Mouse (Mus musculus): ENCODE measurements at regions not wholly inside any gene's neighbourhood (a gene's known extent, or its start where the extent isn't known, plus 50 kb on each side); places are given as distances from the start of the nearest gene placed in this dataset.

DNA sequence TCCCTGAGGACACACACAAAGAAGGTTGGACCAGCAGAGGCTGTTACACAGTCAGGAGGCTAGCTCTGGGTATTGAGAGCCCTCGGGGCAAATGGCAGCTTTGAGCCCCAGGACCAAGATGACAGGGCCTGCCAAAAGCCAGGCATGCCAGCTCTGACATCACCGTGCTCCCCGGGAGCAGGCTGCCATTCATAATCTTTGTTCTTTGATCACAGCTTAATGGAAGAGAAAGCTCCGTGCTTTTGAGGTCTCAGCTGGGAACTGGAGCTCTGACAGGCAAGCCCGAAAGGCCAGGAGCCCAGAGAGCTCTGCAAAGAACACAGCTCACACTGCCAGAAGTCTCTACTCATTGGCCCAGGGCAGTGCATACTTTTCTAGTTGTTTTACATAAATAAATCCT is 150.7 kb downstream of the Klhl25 start:
- ATAC-seq: peak; percentile 95
- H3K4me3 ChIP-seq: no peak overlapping the region
- 6% methylated on average over 5 of the region's 5 CpGs for WGBS
- H3K4me2 ChIP-seq: no peak overlapping the region; the same call in 1 of the 2 replicates
- no peaks in the 10 kb centered on the region for H3K27me3 ChIP-seq
- no peaks in the 10 kb centered on the region for H3K36me3 ChIP-seq (ENCODE audit: poor library complexity, severe bottlenecking)
- no peak overlapping the region; the same call in 1 of the 2 replicates for H3K9ac ChIP-seq
- peaks cover 14% of the 10 kb centered on the region for H3K4me1 ChIP-seq
- H3K9me3 ChIP-seq (replicated peaks): no peaks in the 10 kb centered on the region
- H3K27ac ChIP-seq: peak overlapping the region; percentile 66

DNA sequence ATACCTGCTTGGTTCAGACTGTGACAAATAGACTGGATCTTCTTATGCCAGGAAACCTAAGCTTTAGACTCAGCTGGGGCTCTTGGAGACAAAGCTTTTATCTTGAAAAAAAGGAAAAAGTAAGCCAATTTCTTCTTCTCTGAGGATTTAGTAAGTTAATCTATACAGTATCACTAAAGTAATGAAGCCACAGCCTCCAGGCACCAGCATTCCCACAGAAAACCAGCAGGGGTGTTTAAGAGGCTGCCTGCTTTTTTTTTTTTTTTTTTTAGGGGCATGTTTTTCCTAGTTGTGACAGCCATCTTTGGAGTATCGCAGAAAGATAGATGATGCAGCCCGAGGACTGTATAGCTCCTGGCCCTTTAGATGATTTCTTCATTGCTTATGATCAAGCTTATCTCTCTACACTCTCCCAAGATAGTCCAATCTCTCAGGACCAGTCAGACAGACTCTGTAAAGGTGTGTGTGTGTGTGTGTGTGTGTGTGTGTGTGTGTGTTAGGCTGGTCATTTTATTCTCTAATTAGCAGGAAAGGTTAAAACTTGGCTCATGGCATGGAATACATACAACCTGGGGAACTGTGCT is 151.3 kb downstream of the Klhl25 start:
- ATAC-seq: peak; percentile 62
- Histone ChIP-seq H3K27ac (peak overlapping the region; percentile 66), H3K36me3 (ENCODE audit: poor library complexity, severe bottlenecking) (no peaks in the 10 kb centered on the region), H3K4me3 (no peak overlapping the region), H3K27me3 (no peaks in the 10 kb centered on the region), H3K4me2 (no peak overlapping the region; the same call in 1 of the 2 replicates), H3K4me1 (peaks cover 14% of the 10 kb centered on the region), H3K9ac (no peak overlapping the region; the same call in 1 of the 2 replicates), H3K9me3 (replicated peaks) (no peaks in the 10 kb centered on the region)
- 53% methylated on average over 2 of the region's 2 CpGs for WGBS

DNA sequence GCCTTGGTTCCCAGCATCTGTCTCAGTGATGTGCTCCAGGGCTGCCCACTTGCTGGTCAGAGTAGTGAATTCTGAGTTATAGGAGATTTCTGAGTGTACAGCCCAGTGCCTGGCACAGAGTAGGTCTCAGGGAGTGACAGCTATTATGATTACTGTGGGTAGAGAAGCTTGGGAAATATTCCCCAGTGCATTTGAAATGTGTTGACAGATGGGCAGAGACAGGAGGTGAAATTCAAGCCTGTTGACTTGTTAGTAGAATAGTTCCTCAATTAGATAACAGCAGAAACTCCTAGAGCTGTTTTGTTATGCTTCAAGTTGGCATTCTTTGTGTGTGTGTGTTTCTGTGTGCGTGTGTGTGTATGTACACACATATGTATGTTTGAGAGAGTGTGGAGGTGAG is 152.9 kb downstream of the Klhl25 start:
- Histone ChIP-seq H3K27ac (no peak overlapping the region), H3K9me3 (replicated peaks) (no peaks in the 10 kb centered on the region), H3K4me3 (no peak overlapping the region), H3K4me2 (no peak overlapping the region), H3K9ac (no peak overlapping the region), H3K4me1 (peaks cover 14% of the 10 kb centered on the region), H3K27me3 (no peaks in the 10 kb centered on the region), H3K36me3 (ENCODE audit: poor library complexity, severe bottlenecking) (no peaks in the 10 kb centered on the region)
- WGBS: 94% methylated on average over 1 of the region's 1 CpGs
- no peak for ATAC-seq

DNA sequence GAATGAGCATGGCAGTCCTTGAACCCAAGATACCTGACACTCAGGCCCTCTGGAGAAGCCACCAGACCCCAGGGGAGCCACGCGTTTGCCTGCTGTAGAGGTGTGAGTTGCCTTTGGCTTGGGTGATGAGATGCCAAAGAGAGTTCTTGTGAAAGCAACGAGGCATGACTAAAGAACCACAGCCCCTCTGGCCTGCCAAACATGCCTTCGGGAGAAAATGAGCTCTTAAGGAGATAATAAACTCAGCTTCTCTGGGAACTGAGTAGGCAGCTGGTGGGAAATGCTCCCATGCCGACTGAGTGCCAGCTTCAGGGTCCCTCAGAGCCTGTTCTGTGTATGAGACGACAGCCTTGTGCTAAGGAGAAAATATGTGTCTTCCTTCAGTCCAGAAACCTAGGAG is 160.1 kb downstream of the Klhl25 start:
- H3K27ac ChIP-seq: no peak overlapping the region
- no peak for ATAC-seq
- no peaks in the 10 kb centered on the region; the same call in 1 of the 2 replicates for H3K9me3 ChIP-seq (replicated peaks)
- H3K4me1 ChIP-seq: no peaks in the 10 kb centered on the region
- 61% methylated on average over 6 of the region's 6 CpGs for WGBS
- H3K4me3 ChIP-seq: no peak overlapping the region
- H3K9ac ChIP-seq: no peak overlapping the region
- H3K36me3 ChIP-seq (ENCODE audit: poor library complexity, severe bottlenecking): no peaks in the 10 kb centered on the region
- H3K4me2 ChIP-seq: no peak overlapping the region
- no peaks in the 10 kb centered on the region for H3K27me3 ChIP-seq

DNA sequence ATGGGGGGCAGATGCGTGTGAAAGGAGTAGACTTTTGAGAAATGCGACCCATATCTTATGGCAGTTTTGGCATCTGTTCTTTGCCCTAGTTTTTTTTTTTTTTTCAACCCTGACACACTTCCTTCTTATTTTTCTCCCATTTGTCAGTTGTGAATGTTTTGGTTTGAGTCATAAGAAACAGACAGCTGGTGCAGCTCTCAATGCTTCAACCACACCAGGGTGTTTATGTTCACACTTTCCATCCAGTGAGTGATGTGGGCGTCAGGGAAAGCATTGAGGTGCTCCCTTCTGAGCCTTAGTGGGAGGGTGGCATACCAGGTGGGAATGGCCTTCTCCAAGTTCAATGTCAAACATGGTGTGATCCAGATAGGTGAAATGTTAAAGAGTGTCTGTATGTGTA is 181.9 kb upstream of the Agbl1 start:
- H3K27ac ChIP-seq: no peak overlapping the region
- H3K9me3 ChIP-seq (replicated peaks): no peaks in the 10 kb centered on the region
- no peak overlapping the region for H3K4me3 ChIP-seq
- no peak for ATAC-seq
- no peak overlapping the region for H3K9ac ChIP-seq
- H3K27me3 ChIP-seq: no peaks in the 10 kb centered on the region
- H3K4me2 ChIP-seq: no peak overlapping the region
- H3K36me3 ChIP-seq (ENCODE audit: poor library complexity, severe bottlenecking): no peaks in the 10 kb centered on the region
- WGBS: 82% methylated on average over 3 of the region's 3 CpGs
- H3K4me1 ChIP-seq: no peaks in the 10 kb centered on the region

DNA sequence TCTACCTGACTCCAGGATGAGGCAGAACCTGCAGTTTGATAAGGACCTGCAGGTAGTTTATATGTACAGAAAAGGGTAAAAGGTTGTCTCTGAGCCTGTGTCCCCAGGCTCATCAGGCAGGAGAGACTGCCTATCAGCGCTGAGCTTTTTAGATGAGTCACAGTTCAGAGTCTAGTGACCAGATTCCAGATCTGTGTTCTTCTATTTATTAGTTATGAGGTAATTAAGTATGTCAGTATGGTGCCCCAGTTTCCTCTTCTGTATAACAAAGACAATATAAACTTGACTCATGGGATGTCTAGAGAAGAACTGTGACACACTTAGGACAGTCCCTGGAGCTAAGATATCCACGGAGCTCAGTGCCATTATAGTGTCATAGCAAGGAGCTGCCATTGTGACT is 180.3 kb upstream of the Agbl1 start:
- no peak overlapping the region for H3K9ac ChIP-seq
- ATAC-seq: no peak
- no peak overlapping the region for H3K27ac ChIP-seq
- WGBS: 89% methylated on average over 2 of the region's 2 CpGs
- no peak overlapping the region for H3K4me3 ChIP-seq
- H3K4me1 ChIP-seq: no peaks in the 10 kb centered on the region
- no peaks in the 10 kb centered on the region for H3K9me3 ChIP-seq (replicated peaks)
- H3K36me3 ChIP-seq (ENCODE audit: poor library complexity, severe bottlenecking): no peaks in the 10 kb centered on the region
- H3K27me3 ChIP-seq: no peaks in the 10 kb centered on the region
- no peak overlapping the region for H3K4me2 ChIP-seq

DNA sequence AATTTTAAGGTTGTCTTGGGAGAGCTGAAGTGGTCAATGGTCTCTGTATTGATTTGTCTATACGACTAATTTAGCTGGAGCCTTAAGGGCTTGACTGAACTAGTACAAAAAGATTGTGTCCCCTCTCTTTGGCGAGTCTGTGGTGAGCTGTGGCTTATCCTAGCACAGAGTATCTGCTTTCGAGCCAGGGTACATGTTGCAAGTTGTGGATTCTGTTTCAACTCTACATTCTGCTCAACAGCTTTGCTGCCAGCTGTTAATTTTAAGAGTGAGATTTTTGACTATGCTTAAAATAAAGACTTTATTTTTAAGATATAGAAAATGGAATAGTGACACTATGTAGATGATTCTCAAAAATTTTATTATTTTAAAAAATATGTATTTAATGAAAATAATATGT is 175.8 kb upstream of the Agbl1 start:
- Histone ChIP-seq H3K27ac (no peak overlapping the region), H3K4me1 (no peaks in the 10 kb centered on the region), H3K9ac (no peak overlapping the region), H3K4me2 (no peak overlapping the region), H3K36me3 (ENCODE audit: poor library complexity, severe bottlenecking) (no peaks in the 10 kb centered on the region), H3K9me3 (replicated peaks) (no peaks in the 10 kb centered on the region), H3K4me3 (no peak overlapping the region), H3K27me3 (no peaks in the 10 kb centered on the region)
- WGBS: 61% methylated on average over 3 of the region's 3 CpGs
- ATAC-seq: no peak

DNA sequence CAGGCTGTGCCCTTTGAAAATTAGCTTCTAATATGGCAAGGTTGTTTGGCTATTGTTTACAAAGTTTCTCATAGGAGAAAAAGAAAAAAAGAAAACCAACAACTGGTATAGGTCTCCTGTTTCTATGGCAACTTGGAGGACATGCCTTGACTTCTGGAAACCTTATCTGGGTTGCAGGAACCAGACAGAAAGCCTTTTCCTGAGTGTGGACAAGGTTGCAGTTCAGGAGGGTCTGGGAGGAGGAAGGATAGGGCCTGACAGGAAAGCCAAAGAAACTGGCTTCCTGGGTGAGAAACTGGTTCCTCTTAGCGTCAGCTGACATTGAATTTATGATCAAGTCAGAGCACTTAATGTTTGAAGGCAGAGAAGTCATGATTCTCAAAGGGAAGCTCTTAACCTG is 130.5 kb upstream of the Agbl1 start:
- Histone ChIP-seq H3K9ac (no peak overlapping the region), H3K4me3 (no peak overlapping the region), H3K27ac (no peak overlapping the region), H3K27me3 (no peaks in the 10 kb centered on the region), H3K36me3 (ENCODE audit: poor library complexity, severe bottlenecking) (no peaks in the 10 kb centered on the region), H3K4me1 (no peaks in the 10 kb centered on the region), H3K4me2 (no peak overlapping the region), H3K9me3 (replicated peaks) (no peaks in the 10 kb centered on the region)
- no peak for ATAC-seq
- WGBS: 83% methylated on average over 1 of the region's 1 CpGs

DNA sequence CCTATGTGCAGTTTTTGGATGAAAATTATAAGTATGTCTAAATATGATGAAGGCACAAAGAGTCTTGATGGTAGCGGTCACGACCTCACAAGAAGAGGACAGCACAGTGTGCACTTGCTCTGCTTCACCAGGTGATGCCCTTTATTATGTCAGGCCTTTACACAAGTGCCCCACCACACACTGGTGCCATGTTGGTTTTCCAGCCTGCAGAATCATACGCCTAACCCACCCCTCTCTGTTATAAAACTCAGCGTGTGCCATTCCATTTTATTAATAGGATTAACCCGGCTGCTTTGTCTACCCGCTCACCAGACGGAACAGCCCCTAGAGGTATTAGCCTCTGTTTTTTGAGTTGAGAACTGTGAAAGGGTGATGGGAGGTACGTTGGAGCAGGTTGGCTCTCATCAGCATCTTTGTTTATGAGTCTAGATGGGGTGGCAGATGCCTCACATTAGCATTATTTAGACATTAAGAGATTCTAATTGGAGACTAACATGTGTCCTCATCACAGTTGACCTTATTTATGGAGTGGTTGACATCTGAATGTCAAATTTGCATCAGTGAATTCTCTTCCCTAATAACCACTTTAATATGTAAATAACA is 108.3 kb upstream of the Agbl1 start:
- Histone ChIP-seq H3K4me3 (no peak overlapping the region), H3K9ac (no peak overlapping the region), H3K4me1 (no peaks in the 10 kb centered on the region), H3K4me2 (no peak overlapping the region), H3K36me3 (ENCODE audit: poor library complexity, severe bottlenecking) (no peaks in the 10 kb centered on the region), H3K27me3 (no peaks in the 10 kb centered on the region), H3K9me3 (replicated peaks) (no peaks in the 10 kb centered on the region), H3K27ac (no peak overlapping the region)
- whole genome bisulfite sequencing: 45% methylated on average over 8 of the region's 8 CpGs
- ATAC-seq: peak; percentile 61

DNA sequence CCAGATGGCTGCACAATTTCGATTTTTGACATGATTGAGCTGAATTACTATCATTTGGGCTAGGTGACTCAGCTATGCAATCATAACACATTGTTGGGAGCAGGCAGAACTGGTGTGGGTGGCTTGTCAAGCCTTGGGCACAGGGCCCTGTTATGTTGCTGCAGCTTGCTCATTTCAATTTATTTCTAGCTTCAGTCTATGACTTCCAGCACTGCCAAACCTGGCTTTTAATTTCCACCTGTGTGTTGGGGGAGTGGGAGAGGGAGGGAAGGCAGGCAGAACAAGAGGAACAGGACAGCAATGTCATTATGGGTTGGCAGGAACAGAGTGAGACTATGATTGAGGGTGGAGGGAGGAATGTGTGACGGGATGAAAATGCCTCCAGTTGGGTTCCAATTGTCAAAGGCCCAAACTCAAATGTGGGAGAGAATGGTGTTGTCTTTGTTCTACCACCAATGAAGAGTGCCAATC is 102.0 kb upstream of the Agbl1 start:
- H3K27ac ChIP-seq: no peak overlapping the region
- no peak overlapping the region for H3K4me2 ChIP-seq
- H3K36me3 ChIP-seq (ENCODE audit: poor library complexity, severe bottlenecking): no peaks in the 10 kb centered on the region
- no peaks in the 10 kb centered on the region for H3K9me3 ChIP-seq (replicated peaks)
- H3K4me3 ChIP-seq: no peak overlapping the region
- no peak overlapping the region for H3K9ac ChIP-seq
- no peak for ATAC-seq
- no peaks in the 10 kb centered on the region for H3K27me3 ChIP-seq
- WGBS: 81% methylated on average over 2 of the region's 2 CpGs
- H3K4me1 ChIP-seq: no peaks in the 10 kb centered on the region

DNA sequence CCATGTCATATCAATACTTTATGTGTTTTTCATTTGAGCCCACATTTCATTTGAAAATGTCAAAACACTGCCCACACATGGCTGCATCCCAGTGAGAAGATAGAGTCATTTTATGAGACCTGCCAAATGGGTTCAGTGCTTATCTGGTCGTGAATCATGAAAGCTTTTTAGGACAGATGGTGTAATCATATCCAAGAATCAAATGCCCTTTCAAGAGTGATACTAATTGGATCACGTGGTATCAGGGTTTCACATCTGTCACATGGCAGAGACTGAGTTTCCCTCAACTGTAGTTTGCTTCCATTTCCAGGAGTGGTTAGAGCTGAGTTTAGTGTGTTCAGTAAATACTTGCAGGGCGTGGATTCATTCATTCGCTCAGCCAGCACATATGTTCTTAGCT is 87.2 kb upstream of the Agbl1 start:
- H3K9ac ChIP-seq: no peak overlapping the region
- H3K4me3 ChIP-seq: no peak overlapping the region
- H3K27ac ChIP-seq: no peak overlapping the region
- 78% methylated on average over 4 of the region's 4 CpGs for WGBS
- peak; percentile 59 for ATAC-seq
- no peaks in the 10 kb centered on the region for H3K27me3 ChIP-seq
- H3K4me2 ChIP-seq: no peak overlapping the region
- no peaks in the 10 kb centered on the region for H3K4me1 ChIP-seq
- no peaks in the 10 kb centered on the region for H3K36me3 ChIP-seq (ENCODE audit: poor library complexity, severe bottlenecking)
- no peaks in the 10 kb centered on the region for H3K9me3 ChIP-seq (replicated peaks)

DNA sequence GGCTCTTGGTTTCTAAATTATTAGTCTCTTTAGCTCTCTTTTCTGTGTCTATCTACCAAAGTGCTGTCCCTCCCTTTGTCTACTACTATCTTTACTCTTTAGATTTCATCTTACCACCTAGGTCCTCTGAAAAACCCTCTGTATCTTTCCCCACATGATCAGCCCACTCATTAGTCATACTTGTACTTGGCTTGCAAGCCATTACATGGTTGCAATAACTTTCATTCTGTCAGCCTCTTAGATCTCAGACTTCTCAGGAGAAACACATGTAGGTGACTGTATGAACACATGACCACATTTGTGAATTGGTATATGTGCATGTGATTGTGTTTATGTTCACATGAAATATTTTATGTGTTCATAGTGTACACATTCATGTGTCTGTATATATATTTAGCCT is 83.3 kb upstream of the Agbl1 start:
- Histone ChIP-seq H3K27me3 (no peaks in the 10 kb centered on the region), H3K27ac (no peak overlapping the region), H3K9ac (no peak overlapping the region), H3K36me3 (ENCODE audit: poor library complexity, severe bottlenecking) (no peaks in the 10 kb centered on the region), H3K4me1 (no peaks in the 10 kb centered on the region), H3K4me2 (no peak overlapping the region), H3K4me3 (no peak overlapping the region), H3K9me3 (replicated peaks) (no peaks in the 10 kb centered on the region)
- ATAC-seq: no peak

DNA sequence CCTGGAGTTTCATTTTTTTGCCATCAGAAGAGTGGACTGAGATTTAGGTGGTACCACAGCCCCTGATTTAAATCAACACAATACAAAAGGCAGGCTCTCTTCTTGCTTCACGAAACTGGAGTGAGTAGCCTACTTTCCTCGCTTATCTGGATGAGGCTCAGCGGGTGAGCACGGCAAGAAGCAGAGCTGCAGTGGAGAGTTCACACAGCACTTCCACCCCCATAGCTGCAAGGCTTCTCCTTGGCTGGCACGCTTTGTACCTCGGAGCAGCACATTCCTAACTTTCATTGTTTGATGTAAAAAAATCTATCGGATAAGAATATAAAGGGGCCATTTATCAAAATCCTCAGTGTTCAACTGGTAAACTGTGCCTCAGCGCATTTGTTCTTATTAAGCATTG is 72.8 kb upstream of the Agbl1 start:
- Histone ChIP-seq H3K9ac (no peak overlapping the region), H3K4me3 (no peak overlapping the region), H3K4me1 (peaks cover 3% of the 10 kb centered on the region; the same call in 1 of the 2 replicates), H3K9me3 (replicated peaks) (no peaks in the 10 kb centered on the region), H3K27me3 (no peaks in the 10 kb centered on the region), H3K36me3 (ENCODE audit: poor library complexity, severe bottlenecking) (no peaks in the 10 kb centered on the region), H3K27ac (no peak overlapping the region), H3K4me2 (no peak overlapping the region)
- no peak for ATAC-seq
- 36% methylated on average over 8 of the region's 8 CpGs for WGBS
